Mouse (Mus musculus) cortical plate, adult 2 months (tissue): ENCODE data around the gene Ppp1r1b. TPM values are rescaled to one million over a fixed set of nuclear protein-coding genes. Genes with fewer than 3 reads are reported as not detected.

Experiments used
- H3K27ac ChIP-seq: fragments of 200-500 bp; 2 replicates; pipeline ENCODE4 v1.5.1; 2012; ENCODE audit warnings: low read length, control low read depth, inconsistent platforms; ENCODE audit not compliant: insufficient read depth
- H3K4me1 ChIP-seq: fragments of 200-500 bp; 2 replicates; pipeline ENCODE4 v1.6.1; 2011; ENCODE audit warnings: low read length; ENCODE audit not compliant: control insufficient read depth, insufficient read depth
- H3K4me3 ChIP-seq: fragments of 200-500 bp; 2 replicates; pipeline ENCODE4 v1.5.1; 2011; ENCODE audit warnings: mild to moderate bottlenecking, low read length, control low read depth; ENCODE audit not compliant: insufficient read depth
- CTCF ChIP-seq: fragments of 200-500 bp; IDR thresholded peaks from 2 replicates; pipeline ENCODE4 v1.5.1; 2011; ENCODE audit warnings: mild to moderate bottlenecking, control low read depth, low read length; ENCODE audit not compliant: insufficient read depth; ENCODE audit errors: extremely low read depth
- POLR2A ChIP-seq: fragments of 200-500 bp; IDR thresholded peaks from 2 replicates; pipeline ENCODE4 v1.6.1; 2011; ENCODE audit warnings: mild to moderate bottlenecking, low read length, control low read depth; ENCODE audit not compliant: insufficient read depth; ENCODE audit errors: extremely low read depth
- polyA plus RNA-seq: library from polyadenylated mRNA; depleted of rRNA; stranded (reverse); fragments of >200 nt; gene quantifications from 2 replicates; pipeline ENCODE4 v1.2.3, GENCODE M21; 2012

Gene Ppp1r1b
- polyA plus RNA-seq, 1 experiment = 322 TPM

GRCm38 (mm10) chr11:98389221-98389780, 41.1 kb downstream of the Ppp1r1b start:
- Histone ChIP-seq H3K4me3 (no peak overlapping the region), H3K4me1 (0 out of 2 replicates have a peak, but pooled peaks cover under 1% of the 10 kb centered on the region), H3K27ac (no peak overlapping the region)
- TF ChIP-seq POLR2A = no peak
- peak; percentile 79 for TF ChIP-seq CTCF

- TF ChIP-seq CTCF (no peak), POLR2A (no peak)
- no peak overlapping the region for H3K4me3 ChIP-seq
- H3K4me1 ChIP-seq = 0 out of 2 replicates have a peak, but pooled peaks cover 1% of the 10 kb centered on the region
- no peak overlapping the region for H3K27ac ChIP-seq
Observed at GRCm38 (mm10) chr11:98390141-98390540, 41.9 kb downstream of the Ppp1r1b start.

- Histone ChIP-seq H3K4me3 (no peak overlapping the region), H3K4me1 (0 out of 2 replicates have a peak, but pooled peaks cover 1% of the 10 kb centered on the region), H3K27ac (no peak overlapping the region)
- TF ChIP-seq POLR2A = no peak
Observed at GRCm38 (mm10) chr11:98392034-98392433, 43.8 kb downstream of the Ppp1r1b start.

- no peak for TF ChIP-seq POLR2A
- no peak for TF ChIP-seq CTCF
- Histone ChIP-seq H3K4me1 (0 out of 2 replicates have a peak, but pooled peaks cover 1% of the 10 kb centered on the region), H3K27ac (no peak overlapping the region), H3K4me3 (no peak overlapping the region)
Observed at GRCm38 (mm10) chr11:98392645-98393044, 44.4 kb downstream of the Ppp1r1b start.

- TF ChIP-seq POLR2A = no peak
- no peak for TF ChIP-seq CTCF
- Histone ChIP-seq H3K27ac (no peak overlapping the region), H3K4me1 (0 out of 2 replicates have a peak, but pooled peaks cover 1% of the 10 kb centered on the region), H3K4me3 (no peak overlapping the region)
Observed at GRCm38 (mm10) chr11:98393317-98393716, 45.1 kb downstream of the Ppp1r1b start.

- TF ChIP-seq CTCF = no peak
- TF ChIP-seq POLR2A = no peak
- 0 out of 2 replicates have a peak, but pooled peaks cover 1% of the 10 kb centered on the region for H3K4me1 ChIP-seq
- no peak overlapping the region for H3K27ac ChIP-seq
- no peak overlapping the region for H3K4me3 ChIP-seq
Observed at GRCm38 (mm10) chr11:98394301-98394700, 46.1 kb downstream of the Ppp1r1b start.

GRCm38 (mm10) chr11:98395041-98395440, 46.8 kb downstream of the Ppp1r1b start:
- Histone ChIP-seq H3K4me1 (0 out of 2 replicates have a peak, but pooled peaks cover 1% of the 10 kb centered on the region), H3K4me3 (no peak overlapping the region), H3K27ac (no peak overlapping the region)
- no peak for TF ChIP-seq CTCF

GRCm38 (mm10) chr11:98397946-98398345, 49.7 kb downstream of the Ppp1r1b start:
- TF ChIP-seq CTCF (no peak), POLR2A (no peak)
- Histone ChIP-seq H3K4me1 (peaks cover 1% of the 10 kb centered on the region; the same call in 1 of the 2 replicates), H3K27ac (no peak overlapping the region), H3K4me3 (no peak overlapping the region)

GRCm38 (mm10) chr11:98400161-98400726, 52.0 kb downstream of the Ppp1r1b start, which contains the start of gene Pgap3:
Gene Pgap3 (minus strand): TSS chr11:98400490.
- no peak for TF ChIP-seq CTCF
- TF ChIP-seq POLR2A = peak; percentile 30; the same call in 1 of the 2 replicates

GRCm38 (mm10) chr11:98400816-98401215, 52.6 kb downstream of the Ppp1r1b start:
- Histone ChIP-seq H3K27ac (no peak overlapping the region), H3K4me3 (peak overlapping the region; percentile 44; the same call in 1 of the 2 replicates), H3K4me1 (no peaks in the 10 kb centered on the region; the same call in 1 of the 2 replicates)
- TF ChIP-seq CTCF = no peak
- no peak for TF ChIP-seq POLR2A

More at GRCm38 (mm10) chr11:98400161-98400726, 52.0 kb downstream of the Ppp1r1b start, which contains the start of gene Pgap3:
- H3K4me3 ChIP-seq = peak within 1 kb of the TSS; percentile 44
- no peaks in the 10 kb centered on the region; the same call in 1 of the 2 replicates for H3K4me1 ChIP-seq
- H3K27ac ChIP-seq = peak within 1 kb of the TSS; percentile 78
